Mouse (Mus musculus): Measurements from ENCODE around the gene Tecr. TPM values are rescaled to one million over a fixed set of nuclear protein-coding genes. Genes with fewer than 3 reads are reported as not detected.

Tecr gene
- total and polyA plus RNA-seq, 3 experiments = 111 to 199 (median 171) TPM

DNA sequence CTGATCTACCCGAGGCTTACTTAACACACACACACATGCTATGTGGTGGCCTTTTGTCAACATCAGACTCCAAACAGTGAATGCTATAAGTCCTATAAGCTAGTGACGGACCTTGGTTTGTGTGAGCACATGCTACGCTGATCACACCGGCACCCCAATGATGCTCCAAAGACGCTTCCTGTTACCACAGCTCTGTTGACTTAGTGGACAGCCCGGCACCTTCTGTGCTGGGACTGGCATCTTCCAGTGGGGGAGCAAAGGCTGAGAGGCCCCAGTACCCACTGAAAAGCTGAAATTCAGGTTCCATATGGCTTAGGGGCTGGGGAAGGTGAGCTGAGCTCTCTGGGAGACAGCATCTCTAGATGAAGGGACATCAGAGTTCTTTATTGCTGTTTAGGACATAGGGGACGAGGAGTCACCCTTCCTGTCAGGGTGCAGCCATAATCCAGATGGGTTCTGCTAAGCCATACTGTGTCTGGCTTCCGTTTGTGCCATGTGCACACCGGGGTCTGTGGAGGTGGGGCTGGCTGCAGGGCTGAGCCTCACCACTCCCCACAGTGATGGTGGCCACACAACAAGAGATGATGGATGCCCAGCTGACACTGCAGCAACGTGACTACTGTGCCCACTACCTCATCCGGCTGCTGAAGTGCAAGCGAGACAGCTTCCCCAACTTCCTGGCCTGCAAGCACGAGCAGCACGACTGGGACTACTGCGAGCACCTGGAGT lies 37.3 kb downstream of the Tecr start:
- Histone ChIP-seq H3K36me3 (replicated peaks in 1 of 2; ENCODE audit: control insufficient read depth in 1 of 2, insufficient read depth in 1 of 2, low read length in 1 of 2) (peaks cover 27 to 58% of the 10 kb centered on the region in 2 experiments), H3K4me1 (ENCODE audit: control insufficient read depth in 1 of 2, insufficient read depth in 2 of 2) (peaks cover 33 to 71% of the 10 kb centered on the region in 2 experiments), H3K9ac (ENCODE audit: insufficient read depth, low read depth) (no peak overlapping the region), H3K27ac (ENCODE audit: insufficient read depth, low read depth) (no peak overlapping the region), H3K79me2 (replicated peaks; ENCODE audit: control insufficient read depth, extremely low read depth, insufficient read depth, poor library complexity, severe bottlenecking) (peaks cover 30% of the 10 kb centered on the region), H3K4me3 (replicated peaks in 1 of 3; ENCODE audit: low read depth in 2 of 3, low read length in 2 of 3, poor library complexity in 1 of 3) (no peak overlapping the region), H3K9me3 (replicated peaks; ENCODE audit: low read length) (no peaks in the 10 kb centered on the region), H3K27me3 (replicated peaks) (no peaks in the 10 kb centered on the region), H3K4me2 (ENCODE audit: insufficient read depth, low read depth, poor library complexity, severe bottlenecking) (no peak overlapping the region)
- TF ChIP-seq IRF4 (IDR thresholded peaks at IDR 0.05; ENCODE audit: low read depth, low read length) (no peak), USF2 (conservative IDR thresholded peaks at IDR 0.05; ENCODE audit: low read depth, low read length) (no peak), USF1 (IDR thresholded peaks at IDR 0.05; ENCODE audit: low read depth, low read length) (no peak), MEF2A (IDR thresholded peaks at IDR 0.05; ENCODE audit: borderline replicate concordance, low read depth, low read length) (no peak), HCFC1 (IDR thresholded peaks at IDR 0.05; ENCODE audit: low read depth, low read length) (no peak), MAZ (IDR thresholded peaks at IDR 0.05; ENCODE audit: low read depth, low read length) (no peak), SIN3A (IDR thresholded peaks at IDR 0.05; ENCODE audit: low read length) (no peak), GABPA (IDR thresholded peaks at IDR 0.05; ENCODE audit: insufficient replicate concordance, low read depth, low read length) (no peak), PAX5 (IDR thresholded peaks at IDR 0.05; ENCODE audit: low read length) (no peak), SMC3 (IDR thresholded peaks at IDR 0.05; ENCODE audit: low read depth, low read length) (no peak), MYC (IDR thresholded peaks at IDR 0.05; ENCODE audit: low read depth, low read length) (no peak), TCF12 (IDR thresholded peaks at IDR 0.05; ENCODE audit: low read depth, low read length) (no peak), NELFE (IDR thresholded peaks at IDR 0.05; ENCODE audit: low read depth, low read length) (no peak), JUN (IDR thresholded peaks at IDR 0.05; ENCODE audit: insufficient read depth, low read depth, low read length) (no peak), CTCF (conservative IDR thresholded peaks at IDR 0.05 in 1 of 2, IDR thresholded peaks at IDR 0.05 in 1 of 2; ENCODE audit: low read depth in 2 of 2, low read length in 2 of 2) (no peak), JUND (conservative IDR thresholded peaks at IDR 0.05; ENCODE audit: low read depth, low read length) (no peak), MAFK (IDR thresholded peaks at IDR 0.05; ENCODE audit: insufficient replicate concordance, low read length) (no peak), TBP (conservative IDR thresholded peaks at IDR 0.05; ENCODE audit: low read depth, low read length) (no peak)
- dilution Hi-C loops (cut with MboI; ENCODE audit: extremely low pct_ligation_motif_present, extremely low pct_unique_long_range_greater_than_20kb, low sequenced_read_pairs) = no loop called here
- DNase-seq (ENCODE audit: extremely low read depth) = no peak
- in situ Hi-C loops (cut with MboI; ENCODE audit: low pct_ligation_motif_present, low pct_unique_long_range_greater_than_20kb, low sequenced_read_pairs) = no loop called here

- Histone ChIP-seq H3K79me2 (replicated peaks; ENCODE audit: control insufficient read depth, extremely low read depth, insufficient read depth, poor library complexity, severe bottlenecking) (peaks cover 27% of the 10 kb centered on the region), H3K36me3 (replicated peaks in 1 of 2; ENCODE audit: control insufficient read depth in 1 of 2, insufficient read depth in 1 of 2, low read length in 1 of 2) (peaks cover 27 to 46% of the 10 kb centered on the region in 2 experiments), H3K27me3 (replicated peaks) (no peaks in the 10 kb centered on the region), H3K4me3 (replicated peaks in 1 of 3; ENCODE audit: low read depth in 2 of 3, low read length in 2 of 3, poor library complexity in 1 of 3) (no peak overlapping the region), H3K4me1 (ENCODE audit: control insufficient read depth in 1 of 2, insufficient read depth in 2 of 2) (peaks cover 21 to 59% of the 10 kb centered on the region in 2 experiments), H3K27ac (ENCODE audit: insufficient read depth, low read depth) (no peak overlapping the region), H3K4me2 (ENCODE audit: insufficient read depth, low read depth, poor library complexity, severe bottlenecking) (no peak overlapping the region), H3K9me3 (replicated peaks; ENCODE audit: low read length) (no peaks in the 10 kb centered on the region), H3K9ac (ENCODE audit: insufficient read depth, low read depth) (no peak overlapping the region)
- dilution Hi-C loops (cut with MboI; ENCODE audit: extremely low pct_ligation_motif_present, extremely low pct_unique_long_range_greater_than_20kb, low sequenced_read_pairs) = no loop called here
- no peak for TF ChIP-seq MAFK (IDR thresholded peaks at IDR 0.05; ENCODE audit: insufficient replicate concordance, low read length)
- no peak for TF ChIP-seq NELFE (IDR thresholded peaks at IDR 0.05; ENCODE audit: low read depth, low read length)
- no peak for TF ChIP-seq CHD2 (IDR thresholded peaks at IDR 0.05; ENCODE audit: low read length)
- no peak for TF ChIP-seq JUND (conservative IDR thresholded peaks at IDR 0.05; ENCODE audit: low read depth, low read length)
- TF ChIP-seq KAT2A (IDR thresholded peaks at IDR 0.05; ENCODE audit: insufficient replicate concordance, low read length) = no peak
- TF ChIP-seq ZMIZ1 (IDR thresholded peaks at IDR 0.05; ENCODE audit: low read depth, low read length) = no peak
- no peak for TF ChIP-seq RAD21 (IDR thresholded peaks at IDR 0.05; ENCODE audit: low read depth, low read length)
- TF ChIP-seq MXI1 (IDR thresholded peaks at IDR 0.05; ENCODE audit: low read depth, low read length) = no peak
- TF ChIP-seq POLR2AphosphoS2 (IDR thresholded peaks at IDR 0.05; ENCODE audit: low read depth, low read length) = no peak
- no peak for TF ChIP-seq MAZ (IDR thresholded peaks at IDR 0.05; ENCODE audit: low read depth, low read length)
- TF ChIP-seq JUN (IDR thresholded peaks at IDR 0.05; ENCODE audit: insufficient read depth, low read depth, low read length) = no peak
- no peak for TF ChIP-seq E2F4 (IDR thresholded peaks at IDR 0.05; ENCODE audit: insufficient replicate concordance, low read depth, low read length)
- no peak for TF ChIP-seq ELF1 (IDR thresholded peaks at IDR 0.05; ENCODE audit: low read depth, low read length)
- no peak for TF ChIP-seq CTCF (conservative IDR thresholded peaks at IDR 0.05 in 1 of 2, IDR thresholded peaks at IDR 0.05 in 1 of 2; ENCODE audit: low read depth in 2 of 2, low read length in 2 of 2)
- TF ChIP-seq USF2 (conservative IDR thresholded peaks at IDR 0.05; ENCODE audit: low read depth, low read length) = no peak
- TF ChIP-seq MEF2A (IDR thresholded peaks at IDR 0.05; ENCODE audit: borderline replicate concordance, low read depth, low read length) = no peak
- no peak for TF ChIP-seq POLR2A (IDR thresholded peaks at IDR 0.05; ENCODE audit: low read depth, low read length)
- in situ Hi-C loops (cut with MboI; ENCODE audit: low pct_ligation_motif_present, low pct_unique_long_range_greater_than_20kb, low sequenced_read_pairs) = no loop called here
- no peak for DNase-seq (ENCODE audit: extremely low read depth)
Measured at GRCm38 (mm10) chr8:83569165-83569564, 38.6 kb downstream of the Tecr start.

Data from CH12.LX (cell line).